Mouse (Mus musculus) ES-E14 (cell line): Measurements from ENCODE around the gene Vdr.
"Not testable (repeated sequence)": the region's sequence is repeated elsewhere in the genome, so short reads cannot be mapped to it uniquely, and the experiment has no call there.

Experiments
- CHD2 ChIP-seq: IDR thresholded peaks from 2 replicates; pipeline ENCODE4 v1.6.1; 2014; ENCODE audit warnings: mild to moderate bottlenecking, low read depth, low read length, inconsistent platforms
- HCFC1 ChIP-seq: IDR thresholded peaks from 2 replicates; pipeline ENCODE4 v1.6.1; 2012; ENCODE audit warnings: low read length, inconsistent platforms, borderline replicate concordance; ENCODE audit not compliant: insufficient read depth
- MAFK ChIP-seq: IDR thresholded peaks from 2 replicates; pipeline ENCODE4 v1.6.1; 2014; ENCODE audit warnings: mild to moderate bottlenecking, low read depth, low read length, inconsistent platforms; ENCODE audit not compliant: insufficient read depth
- ZC3H11A ChIP-seq: IDR thresholded peaks from 2 replicates; pipeline ENCODE4 v1.6.1; 2012; ENCODE audit warnings: low read depth, mild to moderate bottlenecking, inconsistent platforms, low read length, borderline replicate concordance
- ZNF384 ChIP-seq: IDR thresholded peaks from 2 replicates; pipeline ENCODE4 v1.6.1; 2012; ENCODE audit warnings: low read depth, low read length, inconsistent platforms

GRCm38 (mm10) chr15:97870116-97870515, 40.3 kb downstream of the Vdr start:
- TF ChIP-seq HCFC1, CHD2, ZC3H11A, MAFK: not testable (repeated sequence)
- TF ChIP-seq ZNF384: peak; percentile 26; the same call in 1 of the 2 replicates
